Mouse (Mus musculus): ENCODE measurements around the gene Grn.
A peak's percentile ranks its signal among the peaks of the same experiment; 100 is the strongest.

GRCm38 (mm10) chr11:102467041-102467631 lies 37.0 kb downstream of the Grn start:
- TF ChIP-seq EP300 (IDR thresholded peaks at IDR 0.05; ENCODE audit: insufficient read depth, low read depth, low read length) (no peak), CTCF (IDR thresholded peaks at IDR 0.05) (0 out of 2 replicates have a peak, but pooled peaks have one; percentile 18)

Data from heart, adult 2 months (tissue).